ENCODE assay signal across 38 mouse cellular contexts in genomic region chr6:131436626-131437025, GRCm38 (mm10). TPM values are rescaled to one million over a fixed set of nuclear protein-coding genes. Genes with fewer than 3 reads are reported as not detected.
"Had no signal": no experiment of that assay in that cellular context is flagged by ENCODE, and none has a peak within 500 bp of the region (broad histone marks: within the 10 kb centered on the region; RNA-seq: fewer than 3 reads in every experiment).

No protein-coding gene starts in this region.

- H3K4me1 ChIP-seq: embryonic facial prominence, embryonic 12.5 days; forebrain, embryonic 15.5 days had no signal

- H3K27me3 ChIP-seq: forebrain, embryonic 15.5 days had no signal

- H3K4me3 ChIP-seq: embryonic facial prominence, embryonic 10.5 days; embryonic facial prominence, embryonic 12.5 days; embryonic facial prominence, embryonic 13.5 days; embryonic facial prominence, embryonic 15.5 days; erythroblast, embryonic 14.5 days; forebrain, embryonic 10.5 days; forebrain, embryonic 12.5 days; forebrain, embryonic 13.5 days; forebrain, embryonic 15.5 days; gastrocnemius, adult 2 months; heart, adult 2 months had no signal

- H3K27ac ChIP-seq: embryonic facial prominence, embryonic 10.5 days; embryonic facial prominence, embryonic 12.5 days; embryonic facial prominence, embryonic 13.5 days; embryonic facial prominence, embryonic 15.5 days; forebrain, embryonic 10.5 days; forebrain, embryonic 12.5 days; forebrain, embryonic 13.5 days; forebrain, embryonic 15.5 days; gastrocnemius, adult 2 months; heart, adult 2 months had no signal

- H3K9me3 ChIP-seq: embryonic facial prominence, embryonic 13.5 days; embryonic facial prominence, embryonic 15.5 days; forebrain, embryonic 13.5 days; forebrain, embryonic 15.5 days had no signal

- H3K9ac ChIP-seq: embryonic facial prominence, embryonic 12.5 days; embryonic facial prominence, embryonic 13.5 days; embryonic facial prominence, embryonic 15.5 days; forebrain, embryonic 12.5 days; forebrain, embryonic 13.5 days; forebrain, embryonic 15.5 days; forebrain, postnatal 0 days had no signal

- H3K36me3 ChIP-seq: embryonic facial prominence, embryonic 10.5 days; embryonic facial prominence, embryonic 12.5 days; embryonic facial prominence, embryonic 13.5 days; embryonic facial prominence, embryonic 15.5 days; forebrain, embryonic 10.5 days; forebrain, embryonic 12.5 days; forebrain, embryonic 15.5 days had no signal

- DNase-seq: cerebellum, adult 9-10 months; cerebellum, adult 9-11 months; cerebellum, postnatal 10 days; cerebellum, postnatal 14 days; cerebellum, postnatal 25 days; cerebellum, postnatal 36 days; embryo, embryonic 11 days; forebrain, postnatal 0 days; gastrocnemius, adult 2 months; gastrocnemius, postnatal 10 days; gastrocnemius, postnatal 14 days; gastrocnemius, postnatal 25 days; gastrocnemius, postnatal 36 days; heart, adult 11 months; heart, adult 18-20 months; heart, adult 2 months had no signal

RNA-seq across cellular contexts. Expression of gene 5430401F13Rik, which starts 49.6 kb away (rescaled TPM):
- total RNA-seq: common myeloid progenitor, adult 5-6 weeks; forebrain, postnatal 0 days; gastrocnemius, adult 18-20 months; gastrocnemius, adult 2 months; gastrocnemius, adult 8-10 months; gastrocnemius, postnatal 10 days; gastrocnemius, postnatal 14 days; gastrocnemius, postnatal 25 days; gastrocnemius, postnatal 36 days; gastrocnemius, postnatal 4 days; granulocyte monocyte progenitor cell, adult 5-6 weeks; heart, adult 18-20 months; heart, adult 2 months; heart, adult 8-10 months had no signal
- polyA plus RNA-seq: cortical plate, adult 2 months; embryonic facial prominence, embryonic 10.5 days; embryonic facial prominence, embryonic 11.5 days; embryonic facial prominence, embryonic 12.5 days; embryonic facial prominence, embryonic 13.5 days; erythroblast, embryonic 14.5 days; forebrain, embryonic 10.5 days; forebrain, embryonic 11.5 days; forebrain, embryonic 12.5 days; forebrain, embryonic 13.5 days; forebrain, embryonic 14.5 days; forebrain, embryonic 15.5 days; forebrain, embryonic 16.5 days; forebrain, postnatal 0 days; frontal cortex, adult 2 months; gonadal fat pad, adult 2 months; heart, adult 2 months had no signal

RNA-seq across cellular contexts. Expression of gene Gm6619, which starts 49.6 kb away (rescaled TPM):
- total RNA-seq: common myeloid progenitor, adult 5-6 weeks; forebrain, postnatal 0 days; gastrocnemius, adult 18-20 months; gastrocnemius, adult 2 months; gastrocnemius, adult 8-10 months; gastrocnemius, postnatal 10 days; gastrocnemius, postnatal 14 days; gastrocnemius, postnatal 25 days; gastrocnemius, postnatal 36 days; gastrocnemius, postnatal 4 days; granulocyte monocyte progenitor cell, adult 5-6 weeks; heart, adult 18-20 months; heart, adult 2 months; heart, adult 8-10 months had no signal
- polyA plus RNA-seq: cortical plate, adult 2 months; embryonic facial prominence, embryonic 10.5 days; embryonic facial prominence, embryonic 11.5 days; embryonic facial prominence, embryonic 12.5 days; embryonic facial prominence, embryonic 13.5 days; erythroblast, embryonic 14.5 days; forebrain, embryonic 10.5 days; forebrain, embryonic 11.5 days; forebrain, embryonic 12.5 days; forebrain, embryonic 13.5 days; forebrain, embryonic 14.5 days; forebrain, embryonic 15.5 days; forebrain, embryonic 16.5 days; forebrain, postnatal 0 days; frontal cortex, adult 2 months; gonadal fat pad, adult 2 months; heart, adult 2 months had no signal
